Mouse (Mus musculus) thymus, postnatal 10 days (tissue): ENCODE results near the gene Myt1l.

Experiments
- DNase-seq, 2 experiments: peaks; one replicate each; pipeline ENCODE4 v3.0.0; 2021; ENCODE audit warnings: low spot score in 2 of 2

Myt1l gene

GRCm38 (mm10) chr12:29712795-29713721, 184.9 kb downstream of the Myt1l start:
- no peak for DNase-seq

DNA sequence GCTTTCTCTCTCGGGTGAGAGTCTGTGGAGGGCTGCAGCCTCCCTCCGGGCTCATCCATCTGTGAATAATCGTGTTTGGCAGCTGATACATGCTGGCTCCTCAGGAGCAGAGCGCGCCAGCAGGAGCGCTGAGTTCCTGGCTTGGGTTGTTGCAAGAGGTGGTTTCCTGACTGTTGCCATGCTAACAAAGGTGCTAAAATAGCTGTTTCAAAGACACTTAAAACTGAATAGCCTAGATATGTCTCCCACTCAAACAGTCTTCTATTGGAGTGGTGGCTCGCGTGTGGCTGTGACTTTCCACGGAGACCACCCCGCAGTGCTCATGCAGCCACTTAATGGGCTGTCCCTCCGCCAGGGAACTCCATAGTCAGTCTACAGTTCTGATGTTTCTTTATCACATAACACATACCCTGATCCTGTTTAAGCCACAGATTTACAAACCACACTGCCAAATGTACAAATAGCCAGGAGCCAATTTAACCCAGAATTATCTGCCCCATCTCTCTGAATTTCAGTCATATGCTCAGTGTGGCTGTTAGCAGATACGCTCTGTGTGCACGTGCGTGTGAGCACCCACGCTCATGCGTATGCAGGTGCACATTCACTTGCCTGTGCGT, 195.6 kb downstream of the Myt1l start:
- no peak for DNase-seq

- no peak for DNase-seq
These were observed 200.1 kb downstream of the Myt1l start for GRCm38 (mm10) chr12:29728294-29728693.

DNA sequence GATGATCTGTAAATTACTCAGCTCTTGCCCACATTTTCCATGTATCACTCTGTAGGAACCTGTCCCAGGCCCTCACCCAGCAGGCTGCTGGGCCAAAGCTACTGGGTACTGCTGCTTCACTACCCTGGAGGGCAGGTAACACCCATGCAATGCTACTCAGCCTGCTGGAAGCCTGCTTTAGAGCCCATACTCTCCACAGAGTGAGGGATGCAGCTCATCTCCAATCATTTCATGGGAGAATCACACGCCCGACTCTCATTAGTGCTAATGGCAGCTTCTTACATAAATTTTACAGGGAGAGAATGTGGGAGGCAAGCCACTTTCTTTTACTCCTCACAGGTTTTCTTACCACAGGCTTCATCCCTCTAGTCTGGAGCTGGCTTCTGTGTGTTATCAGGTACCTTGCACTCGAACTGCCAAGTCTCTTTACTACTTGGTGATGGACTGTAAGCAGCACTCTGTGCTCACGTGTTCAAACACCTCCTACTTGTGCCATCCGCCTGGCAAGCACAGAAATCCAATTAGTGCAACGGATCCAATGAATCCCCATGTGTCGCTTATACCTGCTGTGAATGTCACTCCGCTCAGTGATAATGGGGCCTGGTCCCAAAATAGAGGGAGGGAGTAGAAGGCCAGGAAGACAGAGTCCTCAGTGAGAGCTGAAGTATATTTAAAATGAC, 212.3 kb downstream of the Myt1l start:
- DNase-seq = no peak

- DNase-seq = no peak
These were observed 213.0 kb downstream of the Myt1l start for GRCm38 (mm10) chr12:29741181-29741580.

DNA sequence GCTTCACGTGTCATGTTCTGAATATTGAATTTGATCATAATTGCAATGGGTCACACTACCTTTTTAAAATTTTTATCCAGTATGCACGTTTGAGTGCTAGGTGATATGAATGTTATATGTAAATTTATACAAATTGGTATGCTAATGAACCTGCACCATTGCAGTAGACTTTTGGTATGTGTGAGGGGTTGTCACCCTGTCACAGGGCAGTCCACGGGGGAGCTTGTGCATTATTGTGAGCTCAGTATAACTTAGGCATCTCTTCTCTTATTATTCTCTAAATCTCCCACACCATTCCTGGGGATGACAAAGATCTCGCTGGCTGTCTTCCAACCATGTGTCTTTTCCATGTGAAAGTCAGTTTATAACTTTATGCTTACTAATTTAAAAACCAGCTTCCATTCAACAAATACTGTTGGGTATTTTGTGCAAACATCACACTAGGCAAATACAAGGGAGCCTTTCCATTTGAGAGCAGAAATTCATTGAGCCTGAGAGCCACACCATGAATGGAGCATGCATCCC, 222.5 kb downstream of the Myt1l start:
- DNase-seq = no peak

DNA sequence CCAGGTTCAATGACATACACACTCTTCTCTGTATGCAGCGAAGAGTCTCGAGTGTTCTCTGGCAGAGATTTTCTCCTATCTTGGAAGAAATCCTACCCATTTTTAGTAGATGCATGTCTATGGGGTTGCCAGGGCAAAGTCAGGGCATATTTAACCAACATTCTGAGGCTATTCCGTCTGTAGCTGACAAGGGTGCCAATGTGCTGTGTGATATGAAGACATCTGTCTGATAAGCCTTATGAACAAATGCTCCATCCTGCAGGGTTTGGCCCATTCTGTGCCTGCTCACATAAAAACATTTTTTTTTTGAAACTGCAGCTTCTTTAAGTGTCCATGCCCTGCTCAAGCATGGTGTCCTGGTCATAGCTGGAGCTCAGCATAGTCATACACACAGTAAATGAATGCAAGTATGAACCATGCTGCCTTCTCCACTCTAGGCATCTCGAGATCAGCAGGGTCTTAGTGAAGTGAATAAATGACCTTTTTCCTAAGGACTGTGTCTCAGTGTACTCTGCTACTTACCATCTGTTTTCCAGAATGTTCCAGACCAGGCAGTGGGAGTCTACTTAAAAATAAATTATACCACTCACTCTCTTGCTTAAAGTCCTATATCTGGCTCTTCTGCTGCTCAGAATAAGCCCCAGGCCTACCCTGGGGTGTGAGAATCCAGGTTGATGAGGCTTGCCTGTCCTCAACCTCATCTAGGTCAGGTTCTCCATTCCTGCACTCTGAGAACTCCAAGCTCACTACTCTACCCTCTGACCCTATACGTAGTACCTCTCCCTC, 227.1 kb downstream of the Myt1l start:
- no peak for DNase-seq

DNA sequence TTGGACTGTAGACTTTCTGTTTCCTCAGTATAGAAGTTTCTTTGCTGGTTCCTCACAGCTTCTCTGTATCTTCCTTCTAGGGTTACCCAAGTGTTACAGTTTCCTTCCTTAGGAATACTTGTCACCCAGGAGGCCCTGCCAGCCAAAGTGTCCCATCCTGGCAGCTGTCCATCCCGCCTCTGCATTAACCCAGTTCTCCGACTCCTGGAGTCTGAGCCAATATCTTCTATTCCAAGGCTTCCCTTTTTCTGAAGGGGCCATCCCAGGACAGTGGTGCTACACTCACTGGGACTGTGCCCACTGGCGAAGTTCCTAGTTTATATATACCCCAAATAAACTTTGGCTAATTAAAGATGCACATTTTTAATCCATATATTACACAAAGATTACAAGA, 227.7 kb downstream of the Myt1l start:
- no peak for DNase-seq

- no peak for DNase-seq
These were observed 232.4 kb downstream of the Myt1l start for GRCm38 (mm10) chr12:29760611-29761010.

DNA sequence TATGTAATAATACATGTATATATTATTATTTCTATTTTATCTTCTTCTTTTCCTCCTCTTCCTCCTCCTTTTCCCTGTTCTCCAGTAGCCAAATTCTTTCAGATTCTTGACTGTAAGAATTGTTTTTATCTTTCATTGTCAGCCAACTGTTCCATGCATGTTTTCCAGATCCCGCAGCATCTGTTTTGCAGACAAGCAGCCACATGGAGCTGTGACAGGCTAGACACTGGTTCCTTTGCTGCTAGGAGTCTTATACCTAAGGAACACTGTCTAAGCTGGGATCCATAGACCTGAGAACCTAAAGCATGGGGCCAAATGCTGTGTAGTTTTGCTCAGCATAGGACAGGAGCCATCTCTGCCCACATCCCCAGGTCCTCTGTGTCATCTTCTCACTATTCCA, 238.0 kb downstream of the Myt1l start:
- no peak for DNase-seq

DNA sequence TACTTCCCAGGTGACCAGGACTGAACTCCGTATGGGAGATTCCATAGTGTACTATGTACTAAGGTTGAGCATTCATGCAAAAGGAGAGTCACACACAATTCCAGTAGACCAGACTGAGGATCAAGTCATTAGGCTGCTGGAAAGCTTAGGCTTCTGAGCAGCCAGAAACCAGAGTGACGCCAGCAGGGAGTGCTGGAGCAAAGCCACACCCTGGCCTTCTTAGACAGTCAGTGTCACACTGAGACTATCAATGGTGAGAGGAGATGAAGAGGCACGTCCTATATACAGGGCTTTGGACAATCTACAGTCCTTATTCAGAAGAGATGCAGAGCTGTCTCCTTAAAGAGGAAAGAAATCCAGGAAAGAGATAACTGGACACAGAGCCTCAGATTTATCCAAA, 243.6 kb downstream of the Myt1l start:
- DNase-seq = no peak

- no peak for DNase-seq
These were observed 244.2 kb downstream of the Myt1l start for GRCm38 (mm10) chr12:29772401-29772800.

DNA sequence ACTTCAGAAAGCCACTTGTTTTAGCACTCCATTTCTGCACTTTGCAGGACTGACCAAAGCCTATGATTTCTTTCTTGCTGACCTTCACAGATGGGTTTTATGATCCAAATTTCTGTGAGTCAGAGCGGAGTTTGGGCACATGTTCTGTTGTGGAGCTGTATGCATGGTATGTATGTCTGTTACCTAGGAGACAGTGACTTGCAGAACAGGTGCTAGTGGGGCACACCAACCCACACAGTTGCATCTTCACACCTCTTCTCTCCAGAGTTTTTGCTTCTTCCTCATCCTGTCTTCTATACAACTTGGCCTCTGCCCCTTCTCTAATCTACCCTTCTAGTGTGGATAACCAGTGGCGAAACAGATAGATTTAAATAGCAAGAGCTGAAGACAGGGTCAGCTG, 250.7 kb downstream of the Myt1l start:
- no peak for DNase-seq

DNA sequence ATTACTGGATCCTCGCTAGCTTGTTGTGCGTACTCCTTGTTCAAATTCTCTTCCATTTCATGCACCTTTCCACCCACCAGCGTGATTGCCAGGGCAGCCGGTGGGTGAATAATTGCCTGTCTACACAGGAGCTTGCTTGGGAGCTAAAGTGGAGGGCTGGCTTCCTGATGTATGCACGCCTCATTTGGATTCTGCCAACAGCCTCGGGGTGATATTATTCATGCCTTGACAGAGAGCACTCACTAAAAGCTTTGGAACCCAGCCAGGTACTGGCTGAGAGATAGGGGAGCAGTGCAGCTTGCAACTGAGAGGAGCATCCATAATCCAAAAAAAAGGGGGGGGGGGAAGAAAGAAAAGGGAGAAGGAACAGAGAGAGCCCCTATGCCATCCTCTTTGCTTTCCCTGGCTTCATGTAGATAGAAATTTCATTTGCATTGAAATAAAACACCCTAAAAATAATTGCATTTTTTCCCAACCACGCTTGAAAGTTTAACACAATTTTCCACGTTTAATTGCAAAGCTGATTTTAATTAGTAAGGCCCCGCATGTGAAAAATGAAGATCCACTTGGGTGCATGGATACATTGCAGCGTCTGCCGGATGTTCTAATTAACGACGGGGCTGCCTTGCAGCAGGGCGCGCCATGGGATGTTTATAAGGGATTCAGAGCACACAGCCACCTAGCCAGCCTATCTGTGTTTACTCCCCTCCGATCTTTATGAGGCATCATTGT, 261.3 kb downstream of the Myt1l start:
- DNase-seq = no peak

GRCm38 (mm10) chr12:29790051-29790386, 261.8 kb downstream of the Myt1l start:
- DNase-seq = no peak

GRCm38 (mm10) chr12:29792998-29793397, 264.8 kb downstream of the Myt1l start:
- no peak for DNase-seq

- DNase-seq = no peak
These were observed 267.0 kb downstream of the Myt1l start for GRCm38 (mm10) chr12:29795107-29795673.

DNA sequence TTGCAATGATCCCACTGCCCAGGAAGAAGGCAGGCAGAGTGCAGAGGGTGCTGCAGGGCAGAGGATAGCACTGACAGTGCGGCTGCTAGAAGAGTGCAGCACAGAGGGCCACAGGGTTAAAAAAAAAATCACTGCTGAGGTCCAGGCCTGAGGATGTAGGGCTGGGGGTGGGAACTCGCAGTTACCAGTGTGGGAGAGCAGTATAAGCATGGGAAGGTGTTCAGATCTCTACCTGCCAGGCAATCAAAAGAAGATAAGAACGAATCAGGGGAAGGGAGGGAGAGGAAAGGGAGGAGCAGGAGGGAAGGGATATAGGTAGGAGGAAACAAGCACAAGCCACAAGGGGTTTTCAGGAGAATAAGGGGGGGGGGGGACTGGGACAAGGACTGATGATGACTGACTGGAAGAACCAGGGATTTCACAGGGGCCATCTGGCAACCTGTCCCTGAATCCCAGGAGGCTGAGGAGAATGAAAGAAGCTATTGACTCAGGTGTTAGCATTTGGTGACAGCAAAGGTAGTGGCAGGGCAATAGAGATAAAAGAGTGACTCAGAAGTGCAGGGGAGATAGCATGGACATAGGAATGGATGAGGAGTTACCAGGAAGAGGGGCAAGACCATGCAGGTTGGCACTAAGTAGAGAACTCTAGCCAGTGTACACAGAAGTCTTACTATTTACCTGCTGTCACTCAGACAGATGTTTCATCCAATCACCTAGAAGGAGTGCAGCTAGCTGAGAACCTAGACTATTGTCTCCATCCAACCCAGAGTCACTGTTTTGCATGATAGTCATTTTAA, 270.6 kb downstream of the Myt1l start:
- DNase-seq = no peak

- DNase-seq = no peak
These were observed 278.2 kb downstream of the Myt1l start for GRCm38 (mm10) chr12:29806415-29806814.
